Mouse (Mus musculus): ENCODE measurements around the gene Qrsl1. TPM values are rescaled to one million over a fixed set of nuclear protein-coding genes. Genes with fewer than 3 reads are reported as not detected.

Qrsl1 gene
- total and polyA plus RNA-seq, 2 experiments from 2014 or later: 30.0 to 37.4 TPM

- Histone ChIP-seq H3K9me3 (replicated peaks; ENCODE audit: control insufficient read depth, low read length) (no peaks in the 10 kb centered on the region), H3K9ac (replicated peaks; ENCODE audit: low read depth, low read length) (no peak overlapping the region), H3K27me3 (ENCODE audit: control insufficient read depth, insufficient read depth, low read length) (no peaks in the 10 kb centered on the region), H3K4me3 (ENCODE audit: low read depth, low read length) (no peak overlapping the region), H3K27ac (ENCODE audit: low read depth) (no peak overlapping the region), H3K36me3 (replicated peaks; ENCODE audit: control insufficient read depth, insufficient read depth, low read length) (peaks cover 12% of the 10 kb centered on the region; the same call in 1 of the 2 replicates), H3K4me1 (ENCODE audit: control insufficient read depth, insufficient read depth) (no peaks in the 10 kb centered on the region), H3K4me2 (ENCODE audit: low read depth, low read length) (no peak overlapping the region)
- TF ChIP-seq EP300 (IDR thresholded peaks at IDR 0.05; ENCODE audit: low read depth) (no peak), CTCF (IDR thresholded peaks at IDR 0.05; ENCODE audit: low read depth) (no peak)
- no peak for DNase-seq (ENCODE audit: low spot score)
- WGBS: 76% methylated on average over 1 of the region's 1 CpGs
- ATAC-seq (ENCODE audit: insufficient read depth, low read depth): no peak
These were observed 30.1 kb downstream of the Qrsl1 start for GRCm38 (mm10) chr10:43871458-43871857.

DNA sequence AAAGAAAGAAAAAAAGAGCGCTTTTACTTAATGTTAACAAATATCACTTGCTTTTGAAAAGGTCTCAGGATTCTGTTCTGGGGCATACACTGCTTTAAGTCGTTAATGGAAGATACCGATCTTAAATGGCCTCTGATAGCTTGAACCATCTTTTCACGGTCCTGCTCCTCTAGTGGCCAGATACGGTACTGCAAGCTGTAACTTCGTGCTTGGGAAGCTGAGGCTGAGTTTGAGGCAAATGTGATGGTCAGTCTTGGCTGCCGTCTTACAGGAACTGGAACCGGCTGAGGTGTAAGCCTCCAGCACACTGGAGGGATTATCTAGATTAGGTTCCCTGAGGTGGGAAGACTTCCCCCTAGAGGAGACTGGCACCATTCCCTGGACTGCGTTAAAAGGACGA is 30.8 kb downstream of the Qrsl1 start:
- Histone ChIP-seq H3K27me3 (ENCODE audit: control insufficient read depth, insufficient read depth, low read length) (no peaks in the 10 kb centered on the region), H3K4me2 (ENCODE audit: low read depth, low read length) (no peak overlapping the region), H3K9me3 (replicated peaks; ENCODE audit: control insufficient read depth, low read length) (no peaks in the 10 kb centered on the region), H3K4me1 (ENCODE audit: control insufficient read depth, insufficient read depth) (no peaks in the 10 kb centered on the region), H3K36me3 (replicated peaks; ENCODE audit: control insufficient read depth, insufficient read depth, low read length) (peaks cover 5% of the 10 kb centered on the region; the same call in 1 of the 2 replicates), H3K27ac (ENCODE audit: low read depth) (no peak overlapping the region), H3K9ac (replicated peaks; ENCODE audit: low read depth, low read length) (no peak overlapping the region), H3K4me3 (ENCODE audit: low read depth, low read length) (no peak overlapping the region)
- TF ChIP-seq CTCF (IDR thresholded peaks at IDR 0.05; ENCODE audit: low read depth) (peak; percentile 62), EP300 (IDR thresholded peaks at IDR 0.05; ENCODE audit: low read depth) (no peak)
- WGBS: 69% methylated on average over 10 of the region's 10 CpGs
- ATAC-seq (ENCODE audit: insufficient read depth, low read depth): no peak
- DNase-seq (ENCODE audit: low spot score): no peak

DNA sequence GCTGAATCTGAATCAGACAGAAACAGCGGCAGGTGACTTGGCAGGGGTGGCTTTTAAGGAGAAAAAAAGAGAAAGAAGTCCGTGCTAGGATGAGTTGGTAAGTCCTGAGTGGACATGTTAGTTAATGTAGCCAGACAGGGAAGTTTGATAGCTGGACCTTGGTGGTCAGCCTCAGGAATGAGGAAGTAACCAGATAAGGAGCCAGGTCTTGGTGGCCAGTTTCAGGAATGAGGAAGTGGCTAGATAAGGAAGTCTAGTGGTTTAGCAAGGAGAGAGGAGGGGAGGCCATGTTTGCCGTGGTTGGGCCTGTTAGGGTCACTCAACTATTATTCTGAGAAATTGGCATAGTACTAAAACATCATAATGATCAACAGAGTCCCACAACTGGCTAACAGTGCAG is 45.2 kb downstream of the Qrsl1 start:
- Histone ChIP-seq H3K9me3 (replicated peaks; ENCODE audit: control insufficient read depth, low read length) (no peaks in the 10 kb centered on the region), H3K27me3 (ENCODE audit: control insufficient read depth, insufficient read depth, low read length) (no peaks in the 10 kb centered on the region), H3K4me3 (ENCODE audit: low read depth, low read length) (no peak overlapping the region), H3K4me2 (ENCODE audit: low read depth, low read length) (no peak overlapping the region), H3K4me1 (ENCODE audit: control insufficient read depth, insufficient read depth) (no peaks in the 10 kb centered on the region), H3K27ac (ENCODE audit: low read depth) (no peak overlapping the region), H3K36me3 (replicated peaks; ENCODE audit: control insufficient read depth, insufficient read depth, low read length) (no peaks in the 10 kb centered on the region), H3K9ac (replicated peaks; ENCODE audit: low read depth, low read length) (no peak overlapping the region)
- TF ChIP-seq EP300 (IDR thresholded peaks at IDR 0.05; ENCODE audit: low read depth): no peak
- TF ChIP-seq CTCF (IDR thresholded peaks at IDR 0.05; ENCODE audit: low read depth): no peak
- DNase-seq (ENCODE audit: low spot score) (no peak), ATAC-seq (ENCODE audit: insufficient read depth, low read depth) (no peak)
- WGBS: 65% methylated on average over 3 of the region's 3 CpGs

DNA sequence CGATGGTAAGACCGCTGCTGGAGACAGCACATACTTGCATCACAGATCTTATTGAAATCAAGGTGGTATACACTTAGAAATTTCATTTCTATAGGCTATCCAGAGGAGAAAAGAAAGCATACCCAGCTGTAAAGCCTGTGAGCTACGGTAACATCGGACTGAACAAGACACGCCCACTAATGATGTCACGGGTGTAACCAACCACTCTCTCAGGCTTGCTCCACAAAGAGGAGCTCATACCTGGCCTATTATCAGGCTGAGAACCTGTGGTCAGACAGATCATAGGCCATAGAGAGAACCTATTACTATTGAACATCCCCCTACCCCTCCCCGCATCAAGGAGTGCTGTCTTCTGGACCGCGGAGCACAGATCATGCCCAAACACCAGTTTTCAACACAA is 45.6 kb downstream of the Qrsl1 start:
- Histone ChIP-seq H3K4me3 (ENCODE audit: low read depth, low read length) (no peak overlapping the region), H3K4me2 (ENCODE audit: low read depth, low read length) (no peak overlapping the region), H3K9ac (replicated peaks; ENCODE audit: low read depth, low read length) (no peak overlapping the region), H3K36me3 (replicated peaks; ENCODE audit: control insufficient read depth, insufficient read depth, low read length) (no peaks in the 10 kb centered on the region), H3K4me1 (ENCODE audit: control insufficient read depth, insufficient read depth) (no peaks in the 10 kb centered on the region), H3K27ac (ENCODE audit: low read depth) (no peak overlapping the region), H3K27me3 (ENCODE audit: control insufficient read depth, insufficient read depth, low read length) (no peaks in the 10 kb centered on the region), H3K9me3 (replicated peaks; ENCODE audit: control insufficient read depth, low read length) (no peaks in the 10 kb centered on the region)
- TF ChIP-seq CTCF (IDR thresholded peaks at IDR 0.05; ENCODE audit: low read depth) (no peak), EP300 (IDR thresholded peaks at IDR 0.05; ENCODE audit: low read depth) (no peak)
- ATAC-seq (ENCODE audit: insufficient read depth, low read depth): no peak
- no peak for DNase-seq (ENCODE audit: low spot score)
- 91% methylated on average over 9 of the region's 9 CpGs for WGBS

GRCm38 (mm10) chr10:43851898-43852297 is 49.6 kb downstream of the Qrsl1 start:
- Histone ChIP-seq H3K36me3 (replicated peaks; ENCODE audit: control insufficient read depth, insufficient read depth, low read length) (no peaks in the 10 kb centered on the region), H3K9ac (replicated peaks; ENCODE audit: low read depth, low read length) (no peak overlapping the region), H3K4me2 (ENCODE audit: low read depth, low read length) (no peak overlapping the region), H3K27ac (ENCODE audit: low read depth) (no peak overlapping the region), H3K4me1 (ENCODE audit: control insufficient read depth, insufficient read depth) (no peaks in the 10 kb centered on the region), H3K4me3 (ENCODE audit: low read depth, low read length) (no peak overlapping the region), H3K9me3 (replicated peaks; ENCODE audit: control insufficient read depth, low read length) (no peaks in the 10 kb centered on the region), H3K27me3 (ENCODE audit: control insufficient read depth, insufficient read depth, low read length) (no peaks in the 10 kb centered on the region)
- 72% methylated on average over 5 of the region's 5 CpGs for WGBS
- DNase-seq (ENCODE audit: low spot score): no peak
- TF ChIP-seq CTCF (IDR thresholded peaks at IDR 0.05; ENCODE audit: low read depth) (no peak), EP300 (IDR thresholded peaks at IDR 0.05; ENCODE audit: low read depth) (no peak)
- ATAC-seq (ENCODE audit: insufficient read depth, low read depth): no peak

DNA sequence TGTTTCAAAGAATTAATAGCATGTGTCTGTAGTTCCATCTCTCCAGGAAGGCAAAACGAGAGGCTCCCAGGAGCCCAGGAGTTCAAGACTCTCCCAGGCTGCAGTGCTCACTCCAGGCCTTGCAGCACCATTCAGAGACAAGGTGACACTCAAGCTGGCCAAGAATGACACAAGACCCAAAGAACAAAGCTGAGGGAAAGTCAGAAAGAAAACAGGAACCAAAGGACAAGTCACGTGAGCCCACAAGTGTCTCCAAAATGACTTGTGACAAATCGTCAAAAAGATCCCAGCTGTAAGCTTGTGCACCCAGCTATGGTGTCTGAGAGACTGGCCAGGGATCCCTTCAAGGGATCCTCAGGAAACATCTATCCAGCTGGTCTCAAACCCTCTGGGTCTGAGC is 52.1 kb downstream of the Qrsl1 start:
- H3K9me3 ChIP-seq (replicated peaks; ENCODE audit: control insufficient read depth, low read length): no peaks in the 10 kb centered on the region
- ATAC-seq (ENCODE audit: insufficient read depth, low read depth) (no peak), DNase-seq (ENCODE audit: low spot score) (no peak)
- H3K4me1 ChIP-seq (ENCODE audit: control insufficient read depth, insufficient read depth): no peaks in the 10 kb centered on the region
- WGBS: 63% methylated on average over 3 of the region's 3 CpGs
- H3K4me3 ChIP-seq (ENCODE audit: low read depth, low read length): no peak overlapping the region
- TF ChIP-seq CTCF (IDR thresholded peaks at IDR 0.05; ENCODE audit: low read depth) (no peak), EP300 (IDR thresholded peaks at IDR 0.05; ENCODE audit: low read depth) (no peak)
- no peak overlapping the region for H3K9ac ChIP-seq (replicated peaks; ENCODE audit: low read depth, low read length)
- H3K27me3 ChIP-seq (ENCODE audit: control insufficient read depth, insufficient read depth, low read length): no peaks in the 10 kb centered on the region
- no peaks in the 10 kb centered on the region for H3K36me3 ChIP-seq (replicated peaks; ENCODE audit: control insufficient read depth, insufficient read depth, low read length)
- H3K27ac ChIP-seq (ENCODE audit: low read depth): no peak overlapping the region
- no peak overlapping the region for H3K4me2 ChIP-seq (ENCODE audit: low read depth, low read length)
